Mouse (Mus musculus): ENCODE measurements around the gene Fdps. TPM values are rescaled to one million over a fixed set of nuclear protein-coding genes. Genes with fewer than 3 reads are reported as not detected.

The Fdps gene
- polyA plus RNA-seq, 1 experiment from 2014 or later, result 175 TPM

- no peak overlapping the region for H3K27ac ChIP-seq (ENCODE audit: low read length)
- H3K27me3 ChIP-seq (ENCODE audit: insufficient read depth, low read length), result no peaks in the 10 kb centered on the region
- no peak overlapping the region for H3K4me3 ChIP-seq (ENCODE audit: low read length)
- no peaks in the 10 kb centered on the region for H3K36me3 ChIP-seq (ENCODE audit: insufficient read depth, low read length)
- WGBS, result 79% methylated on average over 7 of the region's 7 CpGs
- peaks cover 5% of the 10 kb centered on the region; the same call in 1 of the 2 replicates for H3K4me1 ChIP-seq (ENCODE audit: insufficient read depth, low read length)
- no peak overlapping the region for H3K9ac ChIP-seq (replicated peaks; ENCODE audit: low read length)
- ATAC-seq (ENCODE audit: low FRiP score, low TSS enrichment), result no peak
- H3K9me3 ChIP-seq (ENCODE audit: low read length), result no peaks in the 10 kb centered on the region
- no peak overlapping the region for H3K4me2 ChIP-seq (replicated peaks; ENCODE audit: low read depth, low read length)
These were observed 31.3 kb upstream of the Fdps start for GRCm38 (mm10) chr3:89133063-89133450.

DNA sequence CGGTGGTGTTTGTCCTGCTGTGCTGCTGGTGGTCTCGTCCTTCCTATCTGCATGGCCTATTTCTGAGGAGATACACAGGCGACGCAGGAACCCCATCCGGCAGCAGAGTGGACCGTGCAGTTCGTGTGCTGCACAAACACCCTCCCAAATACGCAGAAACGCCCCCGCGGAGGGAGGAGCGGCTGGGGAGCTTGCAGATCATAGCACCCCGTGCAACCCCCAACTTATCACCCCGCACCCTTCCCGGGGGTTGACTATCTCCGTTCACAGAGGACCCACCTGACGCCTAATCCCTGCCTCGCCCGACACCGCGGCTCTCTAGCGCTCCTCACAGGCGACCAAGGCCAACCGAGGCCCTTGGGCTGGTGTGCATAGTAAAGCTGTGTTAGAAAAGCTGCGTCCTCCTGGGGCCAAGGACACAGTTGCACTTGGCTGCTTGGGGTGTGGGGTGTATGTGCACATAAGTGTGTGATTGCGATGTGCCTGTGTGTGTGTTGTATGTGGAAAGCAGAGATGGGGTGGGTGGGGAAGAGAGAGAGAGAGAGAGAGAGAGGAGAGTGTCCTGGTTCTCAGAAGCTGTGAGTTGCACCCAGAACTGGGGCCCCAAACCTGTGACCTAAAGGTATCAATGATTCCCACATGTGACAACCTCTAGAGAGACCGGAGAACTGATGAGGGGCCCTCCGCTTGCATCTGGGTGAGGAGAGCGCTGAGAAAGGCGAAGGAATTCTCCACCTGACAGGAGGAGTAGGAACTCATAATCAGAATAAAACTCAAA is 30.7 kb upstream of the Fdps start:
- Histone ChIP-seq H3K9ac (replicated peaks; ENCODE audit: low read length) (peak overlapping the region; percentile 55), H3K4me1 (ENCODE audit: insufficient read depth, low read length) (peaks cover 5% of the 10 kb centered on the region; the same call in 1 of the 2 replicates), H3K27ac (ENCODE audit: low read length) (no peak overlapping the region), H3K4me3 (ENCODE audit: low read length) (peak overlapping the region; percentile 45), H3K4me2 (replicated peaks; ENCODE audit: low read depth, low read length) (peak overlapping the region; percentile 69), H3K36me3 (ENCODE audit: insufficient read depth, low read length) (no peaks in the 10 kb centered on the region), H3K27me3 (ENCODE audit: insufficient read depth, low read length) (no peaks in the 10 kb centered on the region), H3K9me3 (ENCODE audit: low read length) (no peaks in the 10 kb centered on the region)
- WGBS, result 14% methylated on average over 30 of the region's 30 CpGs
- ATAC-seq (ENCODE audit: low FRiP score, low TSS enrichment), result no peak; the same call in 1 of the 2 replicates

- H3K4me1 ChIP-seq (ENCODE audit: insufficient read depth, low read length), result peaks cover 5% of the 10 kb centered on the region; the same call in 1 of the 2 replicates
- no peak for ATAC-seq (ENCODE audit: low FRiP score, low TSS enrichment)
- no peaks in the 10 kb centered on the region for H3K36me3 ChIP-seq (ENCODE audit: insufficient read depth, low read length)
- WGBS, result 52% methylated on average over 4 of the region's 4 CpGs
- H3K27ac ChIP-seq (ENCODE audit: low read length), result no peak overlapping the region
- H3K9me3 ChIP-seq (ENCODE audit: low read length), result no peaks in the 10 kb centered on the region
- H3K9ac ChIP-seq (replicated peaks; ENCODE audit: low read length), result peak overlapping the region; percentile 55
- H3K27me3 ChIP-seq (ENCODE audit: insufficient read depth, low read length), result no peaks in the 10 kb centered on the region
- H3K4me2 ChIP-seq (replicated peaks; ENCODE audit: low read depth, low read length), result peak overlapping the region; percentile 69
- H3K4me3 ChIP-seq (ENCODE audit: low read length), result peak overlapping the region; percentile 45
These were observed 30.1 kb upstream of the Fdps start for GRCm38 (mm10) chr3:89131816-89132215.

DNA sequence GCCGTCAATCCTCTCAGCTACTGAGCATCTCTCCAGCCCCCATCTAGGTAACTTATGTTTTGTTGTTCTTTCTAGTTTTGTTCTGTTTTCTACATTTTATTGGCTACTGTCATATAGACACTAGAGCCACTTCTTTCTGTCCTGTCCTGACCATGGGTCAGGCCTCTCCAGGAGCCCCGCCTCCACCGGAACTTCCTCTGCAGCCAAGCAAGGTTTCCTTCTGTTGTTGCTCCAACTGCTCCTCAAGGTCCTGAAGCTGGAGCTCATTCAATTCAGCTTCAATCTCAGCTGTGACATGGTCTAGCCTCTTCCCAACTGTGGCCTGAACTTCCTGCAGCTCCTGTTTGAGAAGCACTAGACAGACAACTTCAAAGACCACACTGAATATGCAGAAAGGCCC is 28.1 kb upstream of the Fdps start:
- no peak for ATAC-seq (ENCODE audit: low FRiP score, low TSS enrichment)
- 85% methylated on average over 3 of the region's 3 CpGs for WGBS

GRCm38 (mm10) chr3:89125981-89126380 is 24.2 kb upstream of the Fdps start:
- Histone ChIP-seq H3K27me3 (ENCODE audit: insufficient read depth, low read length) (no peaks in the 10 kb centered on the region), H3K4me3 (ENCODE audit: low read length) (no peak overlapping the region), H3K9ac (replicated peaks; ENCODE audit: low read length) (no peak overlapping the region), H3K4me1 (ENCODE audit: insufficient read depth, low read length) (no peaks in the 10 kb centered on the region), H3K36me3 (ENCODE audit: insufficient read depth, low read length) (no peaks in the 10 kb centered on the region), H3K4me2 (replicated peaks; ENCODE audit: low read depth, low read length) (no peak overlapping the region), H3K9me3 (ENCODE audit: low read length) (no peaks in the 10 kb centered on the region), H3K27ac (ENCODE audit: low read length) (no peak overlapping the region)
- ATAC-seq (ENCODE audit: low FRiP score, low TSS enrichment), result no peak
- 92% methylated on average over 3 of the region's 3 CpGs for WGBS

More for the DNA sequence above, 28.1 kb upstream of the Fdps start:
- H3K9ac ChIP-seq (replicated peaks; ENCODE audit: low read length), result no peak overlapping the region
- no peaks in the 10 kb centered on the region for H3K27me3 ChIP-seq (ENCODE audit: insufficient read depth, low read length)
- no peaks in the 10 kb centered on the region for H3K9me3 ChIP-seq (ENCODE audit: low read length)
- H3K4me2 ChIP-seq (replicated peaks; ENCODE audit: low read depth, low read length), result no peak overlapping the region
- no peaks in the 10 kb centered on the region for H3K36me3 ChIP-seq (ENCODE audit: insufficient read depth, low read length)
- peaks cover 3% of the 10 kb centered on the region; the same call in 1 of the 2 replicates for H3K4me1 ChIP-seq (ENCODE audit: insufficient read depth, low read length)
- H3K27ac ChIP-seq (ENCODE audit: low read length), result no peak overlapping the region
- H3K4me3 ChIP-seq (ENCODE audit: low read length), result no peak overlapping the region

GRCm38 (mm10) chr3:89124241-89124640 is 22.5 kb upstream of the Fdps start:
- Histone ChIP-seq H3K4me1 (ENCODE audit: insufficient read depth, low read length) (no peaks in the 10 kb centered on the region), H3K9ac (replicated peaks; ENCODE audit: low read length) (no peak overlapping the region), H3K4me2 (replicated peaks; ENCODE audit: low read depth, low read length) (no peak overlapping the region), H3K9me3 (ENCODE audit: low read length) (no peaks in the 10 kb centered on the region), H3K27me3 (ENCODE audit: insufficient read depth, low read length) (no peaks in the 10 kb centered on the region), H3K36me3 (ENCODE audit: insufficient read depth, low read length) (no peaks in the 10 kb centered on the region), H3K4me3 (ENCODE audit: low read length) (no peak overlapping the region), H3K27ac (ENCODE audit: low read length) (no peak overlapping the region)
- ATAC-seq (ENCODE audit: low FRiP score, low TSS enrichment), result no peak
- 57% methylated on average over 3 of the region's 3 CpGs for WGBS

DNA sequence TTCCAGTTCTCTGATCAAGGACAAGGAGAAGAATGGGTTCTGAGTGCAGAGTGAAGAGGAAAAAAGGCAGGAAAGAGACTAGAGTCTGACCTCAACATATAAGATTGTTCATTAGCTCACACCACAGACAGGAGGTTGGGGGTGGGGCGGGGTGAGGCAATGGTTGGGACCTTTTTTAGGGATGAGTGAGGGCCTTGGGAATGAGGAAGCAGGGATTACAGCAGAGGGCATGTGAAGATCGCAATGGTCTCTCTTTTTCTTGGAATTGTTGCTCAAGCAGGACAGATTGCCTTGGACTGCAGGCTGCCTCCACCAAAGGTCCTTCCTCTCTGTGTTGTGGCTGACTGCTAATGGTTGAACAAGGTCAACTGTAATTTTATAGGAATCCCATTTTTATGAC is 21.6 kb upstream of the Fdps start:
- Histone ChIP-seq H3K9ac (replicated peaks; ENCODE audit: low read length) (no peak overlapping the region), H3K4me3 (ENCODE audit: low read length) (no peak overlapping the region), H3K4me2 (replicated peaks; ENCODE audit: low read depth, low read length) (no peak overlapping the region), H3K4me1 (ENCODE audit: insufficient read depth, low read length) (no peaks in the 10 kb centered on the region), H3K36me3 (ENCODE audit: insufficient read depth, low read length) (no peaks in the 10 kb centered on the region), H3K9me3 (ENCODE audit: low read length) (no peaks in the 10 kb centered on the region), H3K27ac (ENCODE audit: low read length) (no peak overlapping the region), H3K27me3 (ENCODE audit: insufficient read depth, low read length) (no peaks in the 10 kb centered on the region)
- ATAC-seq (ENCODE audit: low FRiP score, low TSS enrichment), result no peak
- 67% methylated on average over 2 of the region's 2 CpGs for WGBS

GRCm38 (mm10) chr3:89115522-89115921 is 13.8 kb upstream of the Fdps start:
- H3K4me3 ChIP-seq (ENCODE audit: low read length), result no peak overlapping the region
- ATAC-seq (ENCODE audit: low FRiP score, low TSS enrichment), result 0 out of 2 replicates have a peak, but pooled peaks have one; percentile 31
- no peaks in the 10 kb centered on the region for H3K27me3 ChIP-seq (ENCODE audit: insufficient read depth, low read length)
- WGBS, result 0% methylated on average over 2 of the region's 2 CpGs
- H3K9ac ChIP-seq (replicated peaks; ENCODE audit: low read length), result no peak overlapping the region
- H3K36me3 ChIP-seq (ENCODE audit: insufficient read depth, low read length), result no peaks in the 10 kb centered on the region
- no peak overlapping the region for H3K4me2 ChIP-seq (replicated peaks; ENCODE audit: low read depth, low read length)
- peaks cover 5% of the 10 kb centered on the region; the same call in 1 of the 2 replicates for H3K4me1 ChIP-seq (ENCODE audit: insufficient read depth, low read length)
- H3K9me3 ChIP-seq (ENCODE audit: low read length), result no peaks in the 10 kb centered on the region
- no peak overlapping the region for H3K27ac ChIP-seq (ENCODE audit: low read length)

- Histone ChIP-seq H3K4me3 (ENCODE audit: low read length) (no peak overlapping the region), H3K27ac (ENCODE audit: low read length) (peak overlapping the region; percentile 58; the same call in 1 of the 2 replicates), H3K4me2 (replicated peaks; ENCODE audit: low read depth, low read length) (no peak overlapping the region), H3K36me3 (ENCODE audit: insufficient read depth, low read length) (no peaks in the 10 kb centered on the region), H3K9ac (replicated peaks; ENCODE audit: low read length) (no peak overlapping the region), H3K4me1 (ENCODE audit: insufficient read depth, low read length) (peaks cover 5% of the 10 kb centered on the region; the same call in 1 of the 2 replicates), H3K27me3 (ENCODE audit: insufficient read depth, low read length) (no peaks in the 10 kb centered on the region), H3K9me3 (ENCODE audit: low read length) (no peaks in the 10 kb centered on the region)
- 70% methylated on average over 4 of the region's 4 CpGs for WGBS
- peak; percentile 81 for ATAC-seq (ENCODE audit: low FRiP score, low TSS enrichment)
These were observed 11.3 kb upstream of the Fdps start for GRCm38 (mm10) chr3:89113058-89113457.

GRCm38 (mm10) chr3:89108146-89108545 is 6.4 kb upstream of the Fdps start:
- WGBS, result 51% methylated on average over 1 of the region's 1 CpGs
- H3K4me3 ChIP-seq (ENCODE audit: low read length), result no peak overlapping the region

More at GRCm38 (mm10) chr3:89108146-89108545, 6.4 kb upstream of the Fdps start:
- Histone ChIP-seq H3K4me1 (ENCODE audit: insufficient read depth, low read length) (peaks cover 5% of the 10 kb centered on the region; the same call in 1 of the 2 replicates), H3K9ac (replicated peaks; ENCODE audit: low read length) (no peak overlapping the region), H3K4me2 (replicated peaks; ENCODE audit: low read depth, low read length) (no peak overlapping the region), H3K36me3 (ENCODE audit: insufficient read depth, low read length) (no peaks in the 10 kb centered on the region), H3K27me3 (ENCODE audit: insufficient read depth, low read length) (no peaks in the 10 kb centered on the region), H3K9me3 (ENCODE audit: low read length) (no peaks in the 10 kb centered on the region), H3K27ac (ENCODE audit: low read length) (no peak overlapping the region)
- ATAC-seq (ENCODE audit: low FRiP score, low TSS enrichment), result no peak

Data from kidney, embryonic 16.5 days (tissue).